Mouse (Mus musculus) splenic B cell, adult 2 months (primary cell): ENCODE data around the gene Gab3.
A peak's percentile ranks its signal among the peaks of the same experiment; 100 is the strongest.

Experiments used
- DNase-seq: peaks from one replicate; pipeline ENCODE4 v3.0.0-alpha.2; 2011; ENCODE audit warnings: low read depth, low spot score
- H3K27me3 ChIP-seq: 2 replicates; pipeline ENCODE4 v1.6.1; 2012; ENCODE audit warnings: mild to moderate bottlenecking, low read length, moderate library complexity, mixed read lengths; ENCODE audit not compliant: control insufficient read depth, poor library complexity, insufficient read depth, severe bottlenecking
- H3K36me3 ChIP-seq: 2 replicates; pipeline ENCODE4 v1.6.1; 2012; ENCODE audit warnings: mild to moderate bottlenecking, low read length, moderate library complexity, mixed read lengths; ENCODE audit not compliant: control insufficient read depth, poor library complexity, insufficient read depth, severe bottlenecking

The Gab3 gene

GRCm38 (mm10) chrX:75084774-75085508 is at the start of gene Gab3:
Gab3 (minus strand) TSS chrX:75085458.
- H3K27me3 ChIP-seq = no peaks in the 10 kb centered on the region
- peak; percentile 77 for DNase-seq
- H3K36me3 ChIP-seq = no peaks in the 10 kb centered on the region

GRCm38 (mm10) chrX:75130467-75131160 is 45.4 kb upstream of the Gab3 start, which contains the start of gene Mpp1:
Mpp1 (minus strand) TSS chrX:75131016.
- Histone ChIP-seq H3K36me3 (no peaks in the 10 kb centered on the region), H3K27me3 (no peaks in the 10 kb centered on the region)
- DNase-seq = peak; percentile 79

- no peak for DNase-seq
- no peaks in the 10 kb centered on the region for H3K27me3 ChIP-seq
- no peaks in the 10 kb centered on the region for H3K36me3 ChIP-seq
Measured at GRCm38 (mm10) chrX:75129474-75129873, 44.2 kb upstream of the Gab3 start.

- DNase-seq = peak; percentile 23
- no peaks in the 10 kb centered on the region for H3K27me3 ChIP-seq
- H3K36me3 ChIP-seq = no peaks in the 10 kb centered on the region
Measured at GRCm38 (mm10) chrX:75128333-75128980, 43.2 kb upstream of the Gab3 start.

GRCm38 (mm10) chrX:75126893-75127292 is 41.6 kb upstream of the Gab3 start:
- no peaks in the 10 kb centered on the region for H3K27me3 ChIP-seq
- H3K36me3 ChIP-seq = no peaks in the 10 kb centered on the region
- DNase-seq = peak; percentile 50

- DNase-seq = no peak
- H3K27me3 ChIP-seq = no peaks in the 10 kb centered on the region
- H3K36me3 ChIP-seq = no peaks in the 10 kb centered on the region
Measured at GRCm38 (mm10) chrX:75125606-75126005, 40.3 kb upstream of the Gab3 start.

GRCm38 (mm10) chrX:75115550-75115949 is 30.3 kb upstream of the Gab3 start:
- no peaks in the 10 kb centered on the region for H3K36me3 ChIP-seq
- DNase-seq = no peak

GRCm38 (mm10) chrX:75102293-75102692 is 17.0 kb upstream of the Gab3 start:
- Histone ChIP-seq H3K36me3 (no peaks in the 10 kb centered on the region), H3K27me3 (no peaks in the 10 kb centered on the region)
- DNase-seq = no peak

More at GRCm38 (mm10) chrX:75115550-75115949, 30.3 kb upstream of the Gab3 start:
- no peaks in the 10 kb centered on the region for H3K27me3 ChIP-seq

GRCm38 (mm10) chrX:75098799-75099198 is 13.5 kb upstream of the Gab3 start:
- peak; percentile 2 for DNase-seq
- H3K36me3 ChIP-seq = no peaks in the 10 kb centered on the region
- H3K27me3 ChIP-seq = no peaks in the 10 kb centered on the region

GRCm38 (mm10) chrX:75096163-75096770 is 11.0 kb upstream of the Gab3 start:
- Histone ChIP-seq H3K36me3 (no peaks in the 10 kb centered on the region), H3K27me3 (no peaks in the 10 kb centered on the region)
- DNase-seq = peak; percentile 2

GRCm38 (mm10) chrX:75095369-75096162 is 10.3 kb upstream of the Gab3 start, which contains the start of gene Dkc1:
Dkc1 (plus strand) TSS chrX:75095854.
- no peaks in the 10 kb centered on the region for H3K36me3 ChIP-seq
- DNase-seq = peak; percentile 94
- no peaks in the 10 kb centered on the region for H3K27me3 ChIP-seq

GRCm38 (mm10) chrX:75085654-75086053 is 396 bp upstream of the Gab3 start:
- Histone ChIP-seq H3K27me3 (no peaks in the 10 kb centered on the region), H3K36me3 (no peaks in the 10 kb centered on the region)
- DNase-seq = peak; percentile 44

GRCm38 (mm10) chrX:75083982-75084773 is 1.1 kb downstream of the Gab3 start:
- H3K27me3 ChIP-seq = no peaks in the 10 kb centered on the region
- no peaks in the 10 kb centered on the region for H3K36me3 ChIP-seq
- peak; percentile 8 for DNase-seq
